Mouse (Mus musculus): ENCODE data around the gene Rabl2.

DNA sequence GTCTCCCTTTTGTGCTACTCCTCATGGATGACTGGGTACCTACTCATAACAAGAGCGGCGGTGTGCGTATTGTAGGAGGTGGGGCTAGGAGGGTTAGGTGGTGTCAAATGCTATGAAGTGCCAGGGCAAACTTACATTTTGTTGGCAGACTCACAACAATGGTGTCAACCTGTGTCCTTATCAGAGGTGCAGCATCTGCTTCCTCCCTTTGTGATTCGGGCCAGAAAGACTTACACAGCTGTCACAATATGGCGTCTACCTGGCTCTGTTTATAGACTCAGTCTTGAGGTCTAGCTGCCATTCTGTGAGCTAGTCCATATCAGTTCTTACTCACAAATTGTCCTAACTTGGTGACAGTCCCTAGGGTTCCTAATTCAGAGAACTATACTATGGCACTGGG is 6.6 kb downstream of the Rabl2 start:
- no peak for TF ChIP-seq CTCF (conservative IDR thresholded peaks at IDR 0.05; ENCODE audit: low read length)
- TF ChIP-seq POU5F1 (IDR thresholded peaks at IDR 0.05; ENCODE audit: borderline replicate concordance, low read length): no peak
- no peak for TF ChIP-seq NANOG (IDR thresholded peaks at IDR 0.05; ENCODE audit: borderline replicate concordance, low read length)
